Mouse (Mus musculus) heart, adult 10 weeks (tissue): ENCODE results near the gene Gas1. TPM values are rescaled to one million over a fixed set of nuclear protein-coding genes. Genes with fewer than 3 reads are reported as not detected.

Source experiments
- polyA plus RNA-seq: library from polyadenylated mRNA; stranded (reverse); fragments of 350-450 nt; fragmentation: Illumina TruSeq; extraction: RNeasy Lipid Tissue Mini Kit (QIAGEN cat#74804); gene quantifications from one replicate; pipeline ENCODE4 v1.2.3, GENCODE M21; 2014; ENCODE audit warnings: low read depth, low replicate concordance

The Gas1 gene
- polyA plus RNA-seq: 18.9 TPM

GRCm38 (mm10) chr13:60177106-60177796 lies at the start of gene Gas1:
Gene Gas1, minus strand, starts transcription at chr13:60177365.

